16 mouse cellular contexts compared by ENCODE assay signal in the genomic region with DNA sequence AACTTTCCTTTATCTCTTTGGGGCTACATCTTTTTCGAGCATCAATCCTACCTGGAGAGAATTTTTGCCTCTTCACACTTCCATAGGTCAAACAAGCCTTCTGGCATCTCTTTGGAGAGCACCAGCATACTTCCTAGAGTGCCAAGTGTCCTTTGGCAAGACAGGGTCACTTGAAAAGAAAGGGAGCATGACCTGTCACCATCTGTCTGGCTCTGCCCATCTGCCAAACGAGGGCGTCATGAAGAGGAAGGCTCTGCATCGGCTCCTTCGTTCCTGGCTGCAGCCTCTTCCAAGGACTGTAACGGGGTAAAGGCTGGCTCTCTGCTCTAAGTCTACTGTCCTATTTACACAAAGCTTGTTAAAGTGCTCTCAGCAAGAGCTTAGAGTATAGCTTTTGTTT.
DNase-seq lines count a peak whose midpoint lies in the region; ATAC-seq and TF ChIP-seq lines count a peak whose summit lies in the region.
"Had no signal": no experiment of that assay in that cellular context is flagged by ENCODE, and none has a peak within 500 bp of the region (broad histone marks: within the 10 kb centered on the region; RNA-seq: fewer than 3 reads in every experiment).

No protein-coding gene starts in this region.

- DNase-seq in kidney, adult 2 months, result peak; percentile 41
- no peak for DNase-seq in kidney, postnatal 10 days
- DNase-seq in brain, adult 2 months (ENCODE audit: low read depth, low spot score), result peak; percentile 82
- peak; percentile 52 for DNase-seq in cerebellum, adult 11 months
- peak; percentile 65 to 78 for DNase-seq in cerebellum, postnatal 14 days
- no peak for DNase-seq in yolk sac, embryonic 10.5 days (ENCODE audit: low spot score)
- DNase-seq: adrenal gland, postnatal 25 days; gastrocnemius, postnatal 25 days; heart, postnatal 10 days had no signal

- H3K9ac ChIP-seq in heart, embryonic 12.5 days, result no peak overlapping the region
- H3K9ac ChIP-seq: midbrain, embryonic 12.5 days had no signal

- H3K27me3 ChIP-seq in kidney, adult 2 months (replicated peaks; ENCODE audit: control insufficient read depth, insufficient read depth, low read length), result no peaks in the 10 kb centered on the region
- no peaks in the 10 kb centered on the region for H3K27me3 ChIP-seq in heart, embryonic 12.5 days (replicated peaks)
- H3K27me3 ChIP-seq: midbrain, embryonic 12.5 days had no signal

- WGBS in kidney, adult 2 months, result 68% methylated on average over 6 of the region's 6 CpGs
- WGBS in heart, embryonic 12.5 days, result 68% methylated on average over 6 of the region's 6 CpGs

- H3K9me3 ChIP-seq in heart, embryonic 12.5 days (replicated peaks), result no peaks in the 10 kb centered on the region
- H3K9me3 ChIP-seq: midbrain, embryonic 12.5 days had no signal

- no peaks in the 10 kb centered on the region for H3K36me3 ChIP-seq in kidney, adult 2 months (ENCODE audit: control insufficient read depth, insufficient read depth, low read length)
- H3K36me3 ChIP-seq in heart, embryonic 12.5 days, result no peaks in the 10 kb centered on the region
- H3K36me3 ChIP-seq: midbrain, embryonic 12.5 days had no signal

- H3K27ac ChIP-seq in kidney, adult 2 months (ENCODE audit: insufficient read depth, low read depth, low read length), result no peak overlapping the region
- no peak overlapping the region for H3K27ac ChIP-seq in heart, embryonic 12.5 days (ENCODE audit: poor library complexity, severe bottlenecking)
- H3K27ac ChIP-seq: kidney, postnatal 0 days; macrophage; midbrain, embryonic 12.5 days had no signal

- no peak for TF ChIP-seq CTCF in kidney, adult 2 months (conservative IDR thresholded peaks at IDR 0.05; ENCODE audit: insufficient read depth, insufficient read length, low read depth, low read length)

- H3K4me2 ChIP-seq in heart, embryonic 12.5 days, result no peak overlapping the region
- H3K4me2 ChIP-seq: midbrain, embryonic 12.5 days had no signal

- no peak for ATAC-seq in heart, embryonic 12.5 days (ENCODE audit: insufficient number of reproducible peaks, low FRiP score)
- ATAC-seq: forebrain, embryonic 14.5 days; inflammation-experienced regulatory T-cells, adult 6 months had no signal

- TF ChIP-seq POLR2A in kidney, adult 2 months (IDR thresholded peaks at IDR 0.05; ENCODE audit: low read depth, low read length), result no peak

- no peak overlapping the region for H3K4me3 ChIP-seq in kidney, adult 2 months (ENCODE audit: insufficient read depth, low read depth, low read length)
- H3K4me3 ChIP-seq in heart, embryonic 12.5 days, result no peak overlapping the region
- H3K4me3 ChIP-seq: midbrain, embryonic 12.5 days; myocyte had no signal

- peaks cover 4% of the 10 kb centered on the region; the same call in 1 of the 2 replicates for H3K4me1 ChIP-seq in kidney, adult 2 months (ENCODE audit: control insufficient read depth, insufficient read depth, low read length)
- 0 out of 2 replicates have a peak, but pooled peaks cover 8% of the 10 kb centered on the region for H3K4me1 ChIP-seq in heart, embryonic 12.5 days (replicated peaks)
- H3K4me1 ChIP-seq: midbrain, embryonic 12.5 days had no signal

Comparison
In these comparisons a context has a peak if more than half of its experiments do, and no peak if none do; other contexts are left out.
1. DNase-seq: peak in kidney, adult 2 months (single experiment), brain, adult 2 months (single experiment), cerebellum, adult 11 months (single experiment) and cerebellum, postnatal 14 days (2 of 2); none in kidney, postnatal 10 days (single experiment) and yolk sac, embryonic 10.5 days (single experiment).